Mouse (Mus musculus) cerebellum, postnatal 14 days (tissue): Measurements from ENCODE around the gene Rps2.

Experiments
- DNase-seq, 2 experiments: peaks; one replicate each; pipeline ENCODE4 v3.0.0; 2021; ENCODE audit warnings: mixed read lengths in 2 of 2

Rps2 gene

DNA sequence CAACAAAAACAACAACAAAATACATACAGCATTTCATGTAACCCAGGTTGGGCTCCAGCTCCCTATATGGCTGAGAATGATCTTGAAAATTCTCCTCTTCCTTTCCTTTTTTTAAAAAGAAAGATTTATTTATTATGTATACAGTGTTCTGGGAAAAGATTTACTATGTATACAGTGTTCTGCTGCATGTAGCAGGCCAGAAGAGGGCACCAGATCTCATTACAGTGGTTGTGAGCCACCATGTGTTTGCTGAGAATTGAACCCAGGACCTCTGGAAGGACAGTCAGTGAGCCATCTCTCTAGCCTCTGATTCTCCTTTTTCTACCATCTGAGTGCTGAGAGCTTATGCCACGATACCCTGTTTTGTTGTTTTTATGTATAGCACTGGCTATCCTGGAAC is 16.6 kb downstream of the Rps2 start:
- DNase-seq: no peak

DNA sequence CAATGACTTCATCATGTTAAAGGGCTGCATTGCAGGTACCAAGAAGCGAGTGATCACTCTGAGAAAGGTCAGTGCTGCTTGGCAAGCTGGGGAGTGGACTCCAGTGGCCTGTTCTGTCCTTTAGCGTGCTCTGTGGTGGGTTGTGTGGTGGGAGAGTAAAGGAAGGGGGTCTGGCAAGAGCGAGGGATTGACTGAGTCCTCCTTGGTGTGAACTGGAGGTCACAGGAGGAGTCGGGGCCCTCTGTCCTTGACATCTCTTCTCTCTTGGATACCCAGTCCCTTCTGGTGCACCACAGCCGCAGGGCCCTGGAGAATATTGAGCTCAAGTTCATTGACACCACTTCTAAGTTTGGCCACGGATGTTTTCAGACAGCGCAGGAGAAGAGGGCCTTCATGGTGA is 17.5 kb downstream of the Rps2 start:
- DNase-seq: no peak

DNA sequence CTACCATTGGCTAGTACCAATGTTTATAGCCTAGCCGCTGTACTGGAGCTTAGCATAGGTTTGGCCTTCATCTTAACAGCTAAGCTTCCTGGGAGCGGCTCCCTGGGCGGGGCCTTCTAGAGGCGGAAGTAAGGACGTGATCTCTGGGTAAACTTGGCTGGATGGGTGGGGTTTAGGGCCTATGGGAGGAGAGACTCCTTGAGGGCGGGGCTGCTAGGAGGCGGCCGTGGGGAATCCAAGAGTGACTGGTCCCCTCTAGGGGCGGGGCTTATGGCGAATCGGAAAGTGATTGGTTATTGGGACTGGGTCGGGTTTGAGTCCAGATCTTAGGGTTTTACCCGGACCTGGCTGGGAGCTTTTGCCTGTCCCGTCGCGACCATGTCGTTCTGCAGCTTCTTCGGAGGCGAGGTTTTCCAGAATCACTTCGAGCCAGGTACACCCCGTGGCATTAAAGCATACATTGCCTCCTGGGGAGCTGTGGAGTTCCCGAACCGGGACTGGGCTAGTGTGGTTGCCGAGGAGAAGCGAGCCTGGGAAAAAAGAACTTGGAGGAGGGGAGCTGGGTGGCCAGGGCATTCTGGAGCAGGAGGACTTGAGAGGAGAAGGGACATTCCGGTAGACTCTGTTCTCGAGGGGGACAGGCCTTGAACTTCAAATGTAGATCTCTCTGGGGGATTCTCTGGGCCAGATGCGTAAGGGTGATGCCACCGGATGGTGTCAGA is 18.6 kb downstream of the Rps2 start, which contains the start of gene Msrb1:
TSS of gene Msrb1 (plus strand) at position 313 of the 722 bp plus-strand sequence.
- DNase-seq: peak; percentile 92

DNA sequence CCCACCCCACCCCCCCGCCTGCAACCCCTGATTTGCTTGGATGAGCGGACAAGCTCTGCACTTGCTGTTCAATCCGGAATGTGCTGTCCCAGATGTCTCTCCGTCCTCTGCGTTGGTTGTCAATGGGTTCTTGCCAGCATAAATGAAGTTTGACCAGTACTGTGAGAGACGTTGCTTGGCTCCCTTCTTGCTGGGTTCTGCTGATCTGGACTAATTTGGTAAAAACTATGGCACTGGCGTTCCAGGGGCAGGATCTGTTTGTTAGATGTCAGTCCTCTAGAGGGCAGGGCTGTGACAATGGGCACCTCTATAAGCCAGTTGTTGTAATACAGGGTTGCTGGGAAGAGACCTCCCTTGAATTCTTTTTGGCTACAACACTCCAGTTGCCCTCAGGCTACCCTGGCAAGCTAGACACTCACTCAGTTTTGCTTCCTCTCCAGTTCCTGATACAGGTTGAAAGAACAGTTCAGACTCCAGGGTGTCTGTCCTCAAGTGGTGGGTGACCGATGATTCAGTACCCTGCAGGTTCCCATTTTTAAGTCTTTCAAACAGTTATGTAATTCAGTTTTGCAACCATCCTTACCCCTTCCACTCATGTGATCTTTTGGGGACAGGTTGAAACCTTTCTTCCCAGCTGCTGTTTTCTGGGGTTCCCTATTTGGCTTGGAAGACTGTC is 19.4 kb downstream of the Rps2 start:
- no peak for DNase-seq

DNA sequence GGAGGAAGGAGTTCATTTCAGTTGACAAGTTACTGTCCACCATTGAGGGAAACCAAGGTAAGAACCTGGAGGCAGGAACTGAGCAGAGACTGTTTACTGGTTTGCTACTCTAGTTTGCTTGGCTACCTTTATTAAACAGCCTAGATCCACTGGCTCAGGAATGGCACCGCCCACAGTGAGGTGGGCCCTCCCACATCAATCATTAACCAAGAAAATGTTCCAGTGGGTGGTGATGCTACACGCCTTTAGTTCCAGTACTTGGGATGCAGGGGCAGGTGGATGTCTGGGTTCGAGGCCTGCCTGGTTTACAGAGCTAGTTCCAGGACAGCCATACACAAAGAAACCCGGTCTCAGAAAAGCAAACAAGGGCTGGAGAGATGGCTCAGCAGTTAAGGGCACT is 20.3 kb downstream of the Rps2 start:
- DNase-seq: no peak

DNA sequence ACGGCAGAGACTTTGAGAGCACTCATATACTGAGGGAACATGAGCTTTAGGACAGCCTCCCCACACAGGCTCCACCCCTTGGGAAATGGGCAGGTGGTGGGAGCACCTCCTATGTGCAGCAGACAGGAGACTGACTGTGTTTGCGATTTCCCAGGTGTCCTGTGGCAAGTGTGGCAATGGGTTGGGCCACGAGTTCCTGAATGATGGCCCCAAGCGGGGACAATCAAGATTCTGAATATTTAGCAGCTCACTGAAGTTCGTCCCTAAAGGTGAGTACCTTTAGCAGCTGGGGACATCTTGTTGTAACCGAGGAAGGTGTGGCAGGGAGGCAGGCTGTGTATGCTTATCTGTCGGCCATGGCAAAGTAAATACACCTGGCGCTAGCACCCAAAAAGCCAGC is 22.0 kb downstream of the Rps2 start:
- DNase-seq: no peak

DNA sequence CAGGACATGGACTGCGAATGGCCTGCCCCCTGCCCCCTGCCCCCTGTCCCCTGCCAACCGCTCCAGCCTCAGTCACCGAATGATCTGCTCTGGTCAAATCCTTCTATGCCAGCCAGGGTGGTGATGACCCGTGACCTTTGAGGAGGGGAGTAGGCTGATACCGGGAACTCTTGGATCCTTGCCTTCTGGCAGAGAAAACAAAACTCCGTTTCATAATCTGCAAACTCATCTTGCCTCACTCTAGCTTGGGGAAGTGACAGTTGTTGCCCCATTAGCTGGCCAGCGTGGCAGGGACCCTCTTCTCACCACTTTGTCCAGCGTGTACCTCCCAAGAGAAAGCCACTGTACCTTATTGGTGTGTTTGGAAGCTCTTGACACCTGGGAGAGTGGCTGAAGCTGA is 24.4 kb downstream of the Rps2 start:
- DNase-seq: no peak

DNA sequence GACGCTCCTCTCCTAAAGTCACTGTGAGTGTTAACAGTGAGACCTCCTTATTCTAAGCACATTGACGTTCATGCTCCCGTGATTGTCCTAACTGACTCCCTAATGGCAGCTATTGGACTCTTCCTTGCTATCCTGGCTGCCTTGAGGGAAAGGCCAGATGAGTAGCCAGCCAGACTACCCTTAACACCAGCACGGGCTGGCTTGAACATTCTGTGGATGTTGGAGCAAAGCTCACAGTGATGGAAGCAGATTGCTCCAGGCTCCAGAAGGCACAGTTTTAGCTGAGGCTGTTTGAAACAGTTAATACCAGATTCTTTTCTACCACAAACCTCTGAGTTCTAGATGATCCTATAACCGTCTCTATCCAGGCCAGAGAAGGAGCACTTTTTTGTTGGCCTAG is 26.0 kb downstream of the Rps2 start:
- no peak for DNase-seq

DNA sequence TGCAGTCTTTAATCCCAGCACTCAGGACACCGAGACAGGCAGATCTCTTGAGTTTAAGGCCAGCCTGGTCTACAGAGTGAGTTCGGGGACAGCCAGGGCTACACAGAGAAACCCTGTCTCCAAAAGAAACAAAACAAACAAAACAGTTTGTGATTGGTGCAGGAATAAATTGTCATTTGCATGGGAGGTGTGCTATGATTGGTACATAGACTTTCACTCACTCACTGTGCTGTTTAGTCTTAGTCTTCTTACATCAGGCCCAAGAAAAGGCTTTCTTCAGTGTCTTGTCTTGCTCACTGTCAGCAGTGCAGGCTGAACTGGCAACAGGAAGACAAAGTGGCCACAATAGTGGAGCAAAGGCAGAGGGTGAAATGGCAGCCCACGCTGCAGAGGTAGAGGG is 26.5 kb downstream of the Rps2 start:
- DNase-seq: no peak

DNA sequence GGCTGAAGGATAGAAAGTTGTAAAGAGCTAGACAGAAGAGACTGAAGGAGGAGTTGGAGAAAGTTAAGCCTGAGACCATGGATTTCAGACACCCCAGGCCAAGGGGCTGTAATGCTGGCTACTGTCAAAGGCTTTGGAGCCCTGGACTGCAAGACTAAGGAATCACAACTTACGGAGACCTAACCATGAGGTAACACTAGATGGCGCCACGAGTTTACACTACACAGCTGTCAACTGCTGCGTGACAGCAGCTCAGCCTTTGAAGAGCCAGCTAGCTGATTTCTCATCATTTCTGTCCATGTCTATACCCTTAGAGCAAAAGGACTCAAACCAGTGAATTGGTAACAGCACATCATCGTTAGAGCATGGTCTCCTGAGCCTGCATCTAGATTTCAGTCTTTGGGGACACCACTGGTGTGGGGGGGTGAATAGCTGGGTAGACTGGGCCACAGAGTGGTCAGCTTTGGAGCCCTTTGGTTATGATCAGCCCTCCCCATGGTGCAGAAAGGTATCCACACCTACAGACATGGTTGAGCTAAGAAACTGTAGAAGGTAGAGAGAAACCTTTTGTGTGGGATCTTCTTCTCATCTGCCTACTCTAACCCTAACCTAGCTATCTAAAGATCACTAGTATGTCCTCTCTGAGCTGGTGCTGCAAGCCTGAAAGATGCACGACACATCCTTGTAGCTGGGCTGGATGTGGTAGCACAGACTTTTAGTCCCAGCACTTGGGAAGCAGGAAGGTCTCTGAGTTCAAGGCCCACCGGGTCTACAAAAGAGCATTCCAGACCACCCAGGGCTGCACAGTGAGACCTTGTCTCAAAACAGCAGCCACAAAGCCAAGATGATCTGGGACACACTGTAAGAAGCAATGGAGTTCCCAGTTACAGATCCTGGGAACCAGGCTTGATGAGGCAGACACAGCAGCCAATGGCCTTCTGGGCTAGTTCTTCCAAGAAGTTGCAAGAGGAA is 27.9 kb downstream of the Rps2 start:
- DNase-seq: peak; percentile 81 to 88

DNA sequence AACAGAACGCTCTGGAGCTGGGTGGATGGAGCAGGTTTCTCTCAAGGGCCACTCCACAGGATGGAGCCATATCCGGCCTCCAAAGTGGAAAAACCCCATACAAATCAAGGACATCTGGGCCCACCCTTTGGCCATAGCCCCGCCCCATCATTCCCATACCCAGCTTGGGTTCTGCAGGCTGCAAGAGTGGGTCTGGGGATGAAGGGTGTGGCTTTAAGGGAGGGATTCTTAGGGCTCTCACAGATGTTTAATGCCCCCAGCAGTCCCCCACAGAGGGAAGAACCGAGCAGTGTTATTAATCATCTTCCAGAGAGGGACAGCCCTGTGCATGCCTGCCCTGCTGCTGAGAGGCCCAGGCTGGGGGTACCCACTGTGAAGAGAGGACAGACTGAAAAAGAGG is 29.1 kb downstream of the Rps2 start:
- no peak for DNase-seq

DNA sequence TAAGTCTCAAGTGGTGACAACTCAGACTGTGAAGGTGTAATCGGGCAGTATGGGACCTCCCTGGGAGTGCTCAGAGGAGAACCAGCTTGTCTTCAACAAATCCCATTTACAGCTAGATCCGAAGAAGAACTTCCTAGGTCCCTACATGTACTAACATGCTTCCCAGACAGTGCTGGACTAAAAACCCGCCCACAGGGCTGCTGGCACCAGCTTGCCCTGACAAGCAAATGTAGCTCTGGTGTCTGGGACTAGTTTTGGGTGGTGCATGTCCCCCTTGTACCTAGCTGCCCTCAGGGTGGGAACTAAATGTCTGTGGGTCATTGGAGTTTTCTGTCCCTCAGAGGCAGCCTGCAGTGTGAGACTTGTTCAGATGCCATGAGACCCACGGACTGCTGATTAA is 33.6 kb downstream of the Rps2 start:
- no peak for DNase-seq

DNA sequence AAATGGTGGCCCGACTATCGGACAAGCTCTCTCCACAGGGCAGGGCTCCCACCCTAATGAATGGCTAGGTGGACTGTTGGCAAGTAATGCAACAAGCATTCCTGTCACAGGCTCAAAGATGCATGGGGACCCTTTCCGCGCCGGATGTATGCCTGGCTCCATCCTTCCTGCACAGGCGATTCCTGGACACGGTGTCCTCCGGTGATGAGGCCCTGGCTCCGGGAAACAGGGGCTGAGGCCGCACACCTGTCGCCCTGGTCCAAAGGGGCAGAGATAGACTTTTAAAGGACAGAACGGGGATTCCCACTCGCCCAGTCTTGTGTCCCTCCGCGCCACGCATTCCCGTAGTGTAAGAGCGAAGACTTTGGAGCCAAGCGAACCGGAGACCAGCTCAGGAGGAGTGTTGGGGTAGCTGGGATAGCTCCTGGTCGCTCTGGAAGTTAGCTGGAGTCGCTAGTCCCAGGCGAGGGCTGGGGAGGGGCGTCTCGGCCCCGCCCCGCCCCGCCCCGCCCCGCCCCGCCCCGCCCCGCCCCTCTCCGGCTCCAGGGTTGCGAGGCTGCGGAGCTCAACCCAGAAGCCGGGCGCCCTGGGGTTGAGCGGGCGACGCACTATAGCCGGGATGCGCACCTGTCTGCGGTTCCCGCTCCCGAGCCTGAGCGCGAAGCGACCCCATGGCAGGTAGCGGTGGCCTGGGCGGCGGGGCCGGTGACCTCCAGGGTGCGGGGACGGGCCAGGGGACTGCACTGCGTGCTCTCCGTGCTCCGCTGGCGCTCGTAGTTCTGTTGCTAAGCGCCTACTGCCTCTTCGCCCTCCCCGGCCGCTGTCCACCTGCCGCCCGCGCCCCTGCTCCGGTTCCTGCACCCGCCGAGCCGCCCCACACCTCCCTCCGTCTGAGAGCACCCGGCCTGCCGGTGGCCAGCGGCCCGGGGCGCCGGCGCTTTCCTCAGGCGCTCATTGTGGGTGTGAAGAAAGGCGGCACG is 34.8 kb downstream of the Rps2 start, which contains the start of gene Hs3st6:
TSS of gene Hs3st6 (plus strand) at position 574 of the 980 bp plus-strand sequence.
- DNase-seq: no peak

DNA sequence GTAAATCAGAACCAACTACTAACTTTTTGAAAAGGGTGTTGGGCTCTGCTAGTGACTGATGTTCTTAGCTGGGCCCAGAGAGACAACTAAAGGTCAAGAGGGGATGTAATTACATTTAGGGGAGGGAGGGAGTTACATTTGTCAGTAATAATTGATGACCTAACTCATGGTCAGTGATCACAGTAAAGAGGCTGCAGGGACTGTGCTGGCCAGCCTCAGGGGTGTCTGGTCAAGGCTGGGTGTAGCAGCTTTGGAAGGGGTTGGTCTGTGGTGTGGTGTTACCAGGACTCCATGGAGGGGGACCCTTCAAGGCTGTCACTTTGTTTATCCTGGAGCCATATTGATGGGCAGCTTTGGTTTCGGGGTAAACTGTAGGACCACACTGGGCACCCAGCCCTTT is 39.5 kb downstream of the Rps2 start:
- DNase-seq: no peak

DNA sequence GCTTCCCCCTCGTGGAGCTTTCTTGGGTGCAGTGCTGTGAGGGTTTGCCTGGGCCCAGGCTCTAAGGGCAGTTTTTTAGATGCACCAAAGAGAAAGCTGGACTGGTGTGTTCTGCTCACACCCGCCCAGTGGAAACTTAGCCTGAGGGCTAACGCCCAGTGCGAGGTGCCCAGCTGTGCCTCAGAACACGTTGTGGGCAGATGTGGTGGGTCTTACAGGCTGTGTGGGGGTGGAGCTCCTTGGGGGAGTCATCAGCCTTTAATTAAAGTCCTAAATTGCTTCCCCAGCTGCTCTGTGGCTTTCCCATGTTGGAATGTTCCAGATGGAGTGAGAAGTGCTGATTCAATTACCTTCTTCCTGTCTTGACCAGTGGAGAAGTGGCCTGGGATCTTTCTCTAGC is 43.2 kb downstream of the Rps2 start:
- DNase-seq: no peak

DNA sequence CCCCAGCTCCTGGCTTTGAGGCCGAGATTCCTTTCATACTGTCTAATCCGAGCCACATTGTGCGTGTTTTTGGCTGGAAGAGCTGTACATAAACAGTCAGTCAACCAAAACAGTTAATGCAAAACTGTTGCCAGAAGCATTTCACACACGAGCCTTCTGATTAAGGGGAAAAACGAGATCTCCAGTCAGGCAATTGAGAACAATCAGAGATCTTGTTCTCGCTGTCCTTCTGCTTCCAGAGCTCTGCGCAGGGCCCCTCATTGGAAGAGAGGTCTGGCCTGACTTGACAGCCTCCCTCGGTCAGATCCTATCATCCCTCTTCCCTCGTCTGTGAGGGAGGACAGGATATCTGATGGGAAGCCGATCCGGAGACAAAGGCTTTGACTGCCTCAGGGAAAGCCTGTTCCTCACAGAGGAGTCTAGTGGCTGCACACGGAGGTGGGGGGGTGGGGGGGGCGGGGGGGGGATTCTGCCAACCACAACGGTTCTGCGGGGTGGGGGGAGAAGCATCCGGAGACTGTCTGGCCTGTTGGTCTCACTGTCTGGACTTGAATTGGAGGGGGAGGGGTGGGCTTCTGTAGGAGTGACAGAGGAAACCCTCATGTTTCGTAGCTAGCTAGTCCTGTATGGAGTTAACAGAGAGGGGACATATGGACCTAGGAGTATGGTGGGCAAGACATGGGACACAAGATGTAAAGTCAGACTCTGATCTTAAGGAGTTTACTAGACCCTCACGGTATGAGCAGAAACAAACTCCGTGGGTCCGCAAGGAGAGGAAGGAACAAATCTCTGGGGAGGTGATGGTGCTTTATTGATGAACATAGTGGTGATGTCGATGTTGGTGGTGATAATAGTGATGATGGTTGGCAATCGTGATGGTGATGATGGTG is 47.3 kb downstream of the Rps2 start:
- DNase-seq: no peak

DNA sequence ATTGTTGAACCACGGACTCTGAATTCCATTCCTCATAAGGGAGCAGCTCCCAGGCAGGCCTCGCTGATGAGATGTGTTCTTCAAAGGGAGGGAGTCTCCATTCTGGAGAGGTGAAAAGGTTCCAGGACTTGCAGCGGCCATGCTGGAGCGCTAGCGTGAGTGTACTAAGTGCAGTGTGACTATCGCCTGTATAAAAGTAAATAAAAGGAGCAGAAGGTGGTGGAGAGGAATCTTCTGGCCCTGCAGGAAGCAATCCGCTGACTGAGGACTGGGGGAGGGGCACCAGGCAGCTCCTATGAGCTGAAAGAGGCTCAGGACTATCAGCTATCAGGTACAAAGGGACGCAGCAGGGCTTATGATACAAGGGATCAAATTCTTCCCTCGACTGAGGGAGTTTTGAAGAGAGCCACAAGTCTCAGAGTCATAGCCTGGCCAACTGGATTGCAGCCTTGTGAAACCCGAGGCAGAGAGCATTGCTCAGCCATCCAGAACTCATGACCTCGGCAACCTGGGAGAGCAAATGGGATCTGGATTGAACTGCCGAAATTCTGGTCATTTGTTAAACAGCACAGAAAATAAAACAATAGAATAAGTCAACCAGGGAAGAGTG is 48.5 kb downstream of the Rps2 start:
- DNase-seq: no peak

DNA sequence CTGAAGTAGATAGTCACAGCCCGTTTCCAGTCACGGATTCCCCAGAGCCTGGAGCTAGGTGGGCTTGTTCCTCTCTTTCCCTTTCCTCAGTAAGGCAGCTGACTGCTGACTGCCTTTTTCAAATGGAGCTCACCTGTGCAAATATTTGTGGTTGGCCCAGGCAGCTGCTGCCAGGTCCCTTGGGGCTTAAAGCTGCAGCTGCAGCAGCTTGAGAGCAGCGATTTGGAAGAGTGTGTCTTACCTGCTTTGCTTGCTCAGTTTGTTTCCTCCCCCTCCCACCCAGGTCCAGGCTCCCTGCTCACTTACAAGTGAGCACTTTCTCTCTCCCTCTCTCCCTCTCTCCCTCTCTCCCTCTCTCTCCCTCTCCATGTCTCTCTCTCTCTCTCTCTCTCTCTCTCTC is 51.2 kb downstream of the Rps2 start:
- DNase-seq: no peak
